Mouse (Mus musculus) mesoderm, embryonic 11.5 days (tissue): ENCODE results near the gene Usp12.

Source experiments
- DNase-seq: peaks from one replicate; pipeline ENCODE4 v3.0.0-alpha.2; 2012; ENCODE audit warnings: low read depth, low spot score

Usp12 gene

DNA sequence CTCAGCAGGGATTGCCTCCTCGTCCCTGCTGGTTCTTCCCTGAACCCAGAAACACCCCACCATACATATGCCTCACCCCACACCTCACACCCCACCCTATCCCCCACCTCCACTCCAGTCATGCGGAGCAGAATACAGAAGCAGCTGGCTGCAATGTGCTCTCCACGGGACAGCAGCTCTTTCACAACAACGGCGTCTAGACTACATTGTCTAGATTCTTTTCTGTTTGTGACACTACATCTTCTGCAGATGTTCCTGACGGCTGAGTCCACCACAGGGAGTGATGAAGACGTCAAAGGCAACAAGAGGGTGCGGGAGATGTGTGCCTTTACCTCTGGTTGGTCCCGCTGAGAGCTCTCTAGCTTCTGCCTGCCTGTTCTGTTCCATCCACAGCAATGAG is 3.2 kb upstream of the Usp12 start:
- DNase-seq, result no peak

DNA sequence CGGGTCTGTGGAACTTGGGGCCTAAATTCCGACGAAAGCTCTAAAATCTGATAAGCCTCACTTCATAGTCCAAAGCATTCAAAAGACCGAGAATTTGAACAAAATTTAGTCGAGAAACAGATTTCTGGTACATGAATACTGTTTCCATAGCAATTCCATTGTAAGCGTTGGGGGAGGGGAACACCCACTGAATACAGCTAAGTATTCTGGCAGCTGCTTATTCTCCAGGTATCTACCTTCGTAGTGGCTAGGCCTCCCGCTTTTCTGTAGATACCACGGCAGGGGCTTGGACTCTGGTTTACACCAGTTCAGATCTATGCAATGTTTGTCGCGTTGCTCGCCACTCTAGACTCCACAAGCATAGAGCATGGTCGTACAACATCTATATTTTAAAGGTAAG is 922 bp upstream of the Usp12 start:
- no peak for DNase-seq

DNA sequence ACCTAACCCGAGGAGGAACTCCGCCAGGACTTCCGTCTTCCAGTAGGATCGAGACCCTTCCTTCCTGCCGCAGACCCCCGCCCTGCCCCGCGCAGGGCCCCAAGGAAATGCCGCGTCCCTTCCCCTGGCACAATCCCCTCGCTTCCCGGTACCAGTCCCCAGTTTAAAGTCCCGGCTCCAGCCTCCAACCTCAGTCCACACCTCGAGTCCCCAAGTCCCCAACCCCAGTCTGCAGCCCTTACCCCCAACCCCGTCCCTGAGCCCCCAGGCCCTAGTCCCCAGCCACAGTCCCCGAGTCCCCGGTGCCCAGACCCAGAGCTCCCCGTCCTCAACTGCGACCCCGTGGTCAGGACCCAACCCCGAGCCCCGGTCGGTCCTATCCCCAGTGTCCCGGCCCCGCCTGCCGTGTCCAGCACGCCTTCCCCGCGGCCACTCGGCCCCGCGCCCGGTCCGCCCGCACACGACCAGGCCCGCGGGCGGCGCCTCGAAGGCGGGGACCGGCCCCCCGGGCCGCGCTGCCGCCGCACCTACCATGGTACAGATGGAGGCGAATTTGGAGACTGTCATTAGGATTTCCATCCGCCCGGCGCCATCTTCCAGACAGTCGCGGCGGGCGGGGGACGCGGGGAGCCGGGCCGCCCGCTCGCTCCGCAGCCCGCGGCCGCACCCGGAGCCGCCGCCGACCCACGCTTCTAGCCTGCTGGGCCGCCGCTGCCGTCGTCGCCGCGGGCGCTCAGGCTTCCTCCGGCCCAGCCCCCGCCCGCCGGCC is 538 bp downstream of the Usp12 start:
- DNase-seq, result peak; percentile 48

- no peak for DNase-seq
Measured at GRCm38 (mm10) chr5:146793630-146794083, 1.1 kb downstream of the Usp12 start.

- no peak for DNase-seq
Measured at GRCm38 (mm10) chr5:146792140-146792791, 2.5 kb downstream of the Usp12 start.

DNA sequence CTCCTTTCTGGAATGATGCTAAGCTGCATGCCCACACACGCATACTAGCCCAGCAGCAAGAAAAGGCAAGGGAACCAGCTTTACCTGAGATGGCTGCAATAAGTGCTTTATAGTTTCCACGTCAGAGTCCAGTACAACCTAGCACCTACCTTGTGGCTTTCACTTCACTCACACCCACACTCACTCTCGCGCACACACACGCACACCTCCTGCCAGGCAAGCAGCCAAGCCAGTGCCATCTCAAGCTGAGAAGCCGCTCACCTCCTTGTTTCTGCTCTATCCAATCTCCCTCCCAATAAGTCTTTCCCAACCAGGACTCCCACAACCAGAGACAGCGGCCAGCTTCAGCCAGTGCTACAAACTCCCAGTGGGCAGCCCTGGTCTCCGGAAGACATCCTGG is 3.9 kb downstream of the Usp12 start:
- no peak for DNase-seq

GRCm38 (mm10) chr5:146789413-146789812 is 5.4 kb downstream of the Usp12 start:
- DNase-seq, result no peak

DNA sequence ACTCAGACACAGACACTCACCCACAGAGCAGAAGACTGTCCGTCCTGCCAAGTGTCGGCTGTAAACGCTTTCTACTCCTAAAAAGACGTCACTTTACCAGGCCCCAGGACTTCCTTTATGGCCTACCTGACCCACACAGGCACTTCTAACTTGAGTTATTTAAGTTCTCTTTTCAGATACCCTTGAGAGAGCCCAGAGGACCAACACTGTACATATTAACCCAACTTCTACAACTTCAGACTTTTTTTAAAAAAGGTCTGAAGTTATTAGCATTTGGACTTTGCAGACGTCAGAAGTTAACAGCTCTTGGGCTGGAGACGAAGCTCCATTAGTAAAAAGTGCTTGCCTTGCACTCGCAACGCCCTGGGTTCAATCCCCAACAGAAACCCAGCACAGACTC is 8.7 kb downstream of the Usp12 start:
- no peak for DNase-seq

DNA sequence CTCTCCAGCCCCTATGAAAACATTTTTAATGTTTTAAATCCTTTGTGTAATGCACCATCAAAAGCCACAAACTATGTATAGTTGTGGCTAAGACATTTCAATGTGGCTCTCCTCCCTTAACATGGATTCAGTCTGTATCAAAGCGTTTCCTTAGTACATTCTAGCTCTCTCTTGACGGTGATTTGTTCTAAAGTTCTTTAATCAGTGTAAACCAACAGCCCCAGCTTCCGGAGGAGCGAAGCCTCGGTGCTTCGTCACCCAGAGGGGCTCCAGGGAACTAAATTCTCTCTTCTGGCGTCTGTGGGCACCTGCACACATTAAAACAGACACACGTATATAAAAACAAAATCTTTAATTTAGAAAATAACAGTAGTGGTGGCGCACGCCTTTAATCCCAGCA is 10.9 kb downstream of the Usp12 start:
- DNase-seq, result no peak

DNA sequence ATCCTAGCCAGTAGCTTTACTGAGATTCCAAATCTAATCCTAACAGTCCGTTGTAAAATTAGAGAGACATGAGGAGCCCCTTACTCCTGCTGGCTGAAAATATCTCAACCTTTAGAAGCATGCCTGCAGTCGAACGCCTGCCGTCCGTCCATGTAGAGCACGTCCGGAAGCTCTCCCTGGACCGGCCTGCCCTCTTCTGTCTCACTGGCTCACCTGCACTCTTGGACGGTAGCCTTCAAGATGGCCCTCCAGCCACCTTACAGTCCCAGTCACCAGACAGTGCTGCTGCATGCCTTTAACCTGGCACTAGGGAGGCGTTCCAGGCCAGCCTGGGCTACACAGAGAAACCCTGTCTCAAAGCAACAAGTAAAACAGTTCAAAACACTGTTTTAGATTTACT is 11.5 kb downstream of the Usp12 start:
- DNase-seq, result no peak

DNA sequence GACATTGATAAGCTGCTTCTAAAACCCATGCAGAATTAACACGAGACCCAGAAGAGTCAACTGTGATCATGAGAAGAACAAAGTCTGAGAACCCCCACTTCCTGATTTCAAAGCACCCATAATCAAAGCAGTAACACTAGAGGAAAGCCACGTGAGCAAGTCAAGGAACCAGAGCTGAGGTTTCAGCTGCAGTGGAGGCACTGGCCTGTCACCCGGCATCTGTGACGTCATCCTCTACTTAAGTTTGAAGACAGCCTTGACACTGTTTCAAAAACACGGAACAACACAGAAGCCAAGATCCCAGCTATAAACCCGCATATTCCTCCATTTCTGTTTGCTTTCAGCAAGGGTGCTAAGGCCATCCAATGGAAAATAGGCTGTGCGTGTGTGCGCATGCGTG is 13.1 kb downstream of the Usp12 start:
- DNase-seq, result no peak

DNA sequence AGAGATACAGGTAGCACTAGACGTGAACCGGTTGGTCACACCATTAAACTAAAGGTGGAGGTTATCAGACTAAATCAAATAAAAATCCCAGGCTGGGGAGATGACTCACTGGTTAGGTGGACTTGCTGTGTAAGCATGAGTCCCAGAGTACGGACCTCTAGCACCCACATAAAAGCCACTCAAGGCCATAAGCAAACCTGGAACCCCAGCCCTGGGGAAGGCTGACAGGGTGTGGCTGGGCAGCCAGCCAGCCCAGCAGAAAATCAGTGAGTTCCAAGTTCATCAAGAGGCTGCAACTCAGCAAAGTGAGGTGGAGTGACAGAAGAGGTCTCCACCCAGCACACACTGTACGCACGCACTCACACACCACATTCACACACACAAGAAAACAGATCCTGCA is 14.9 kb downstream of the Usp12 start:
- DNase-seq, result no peak

- no peak for DNase-seq
Measured at GRCm38 (mm10) chr5:146776988-146777639, 17.7 kb downstream of the Usp12 start.

DNA sequence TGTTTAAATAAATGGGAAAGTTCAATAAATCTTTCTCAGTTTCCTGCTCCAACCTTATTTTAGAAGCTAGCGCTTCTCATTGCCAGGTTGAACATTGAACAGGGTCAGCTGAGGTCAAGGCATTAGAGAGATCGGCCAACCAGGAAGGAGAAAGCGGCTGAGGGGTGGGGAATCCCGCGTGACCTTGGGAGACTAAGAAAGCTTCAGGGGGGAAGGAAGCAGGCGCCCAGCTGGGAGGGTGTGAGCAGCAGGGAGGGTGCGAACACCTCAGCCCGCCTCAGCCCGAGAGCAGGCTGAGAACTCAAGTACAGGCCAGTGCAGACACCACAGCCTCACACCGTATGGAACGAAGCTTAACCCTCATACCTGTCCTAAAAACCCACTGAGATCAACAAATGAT is 22.8 kb downstream of the Usp12 start:
- peak; percentile 23 for DNase-seq

DNA sequence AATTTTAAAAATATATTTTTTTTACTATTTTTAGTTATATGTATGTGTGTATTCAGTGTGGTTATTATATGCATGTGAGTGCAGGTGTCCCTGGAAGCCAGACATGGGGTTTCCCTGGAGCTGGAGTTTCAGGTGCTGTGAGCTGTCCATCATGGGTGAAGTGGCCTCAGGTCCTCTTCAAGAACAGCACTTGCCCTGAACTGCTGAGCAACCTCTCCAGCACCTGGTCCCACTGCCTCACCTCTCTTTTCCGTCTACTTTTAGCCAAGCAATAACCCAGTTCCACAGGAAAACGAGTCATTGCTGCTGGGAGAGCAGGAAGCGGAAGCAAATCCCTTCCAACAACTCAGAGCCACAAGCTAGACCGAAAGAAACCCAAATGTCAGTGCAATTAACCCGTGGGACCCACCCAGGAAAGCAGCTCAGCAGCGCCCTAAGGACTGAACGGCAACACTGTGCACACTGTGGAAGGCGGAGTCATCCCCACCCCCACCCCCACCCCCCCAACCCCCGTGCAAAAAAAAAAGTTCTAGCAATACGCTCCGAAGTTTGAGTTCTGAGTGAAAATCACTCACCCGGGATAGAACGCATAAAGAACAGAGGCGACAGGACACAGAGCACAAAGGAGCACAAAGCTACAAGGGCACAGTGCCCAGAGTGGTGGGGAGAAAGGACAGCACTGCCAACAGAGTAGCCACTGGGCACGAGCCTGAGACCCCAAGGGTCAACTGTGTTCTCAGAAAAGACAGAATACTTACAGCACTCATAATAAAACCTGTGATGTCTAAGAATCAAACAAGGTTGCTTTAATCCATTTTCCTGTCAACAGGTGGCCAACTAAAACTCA is 24.6 kb downstream of the Usp12 start:
- DNase-seq, result no peak

DNA sequence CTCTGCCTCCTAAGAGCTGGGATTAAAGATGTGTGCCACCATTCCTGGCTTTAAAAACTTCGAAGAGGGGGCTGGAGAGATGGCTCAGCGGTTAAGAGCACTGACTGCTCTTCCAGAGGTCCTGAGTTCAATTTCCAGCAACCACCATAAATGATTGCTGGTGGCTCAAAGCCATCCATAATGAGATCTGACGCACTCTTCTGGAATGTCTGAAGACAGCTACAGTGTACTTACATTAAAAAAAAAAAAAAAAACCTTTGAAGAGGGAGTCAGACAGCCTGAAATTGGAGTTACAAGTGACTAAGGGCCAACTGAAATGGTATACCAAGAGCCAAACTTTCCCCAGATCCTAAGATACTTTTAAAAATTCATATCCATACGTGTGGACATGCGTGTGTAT is 29.0 kb downstream of the Usp12 start:
- DNase-seq, result no peak

- DNase-seq, result no peak
Measured at GRCm38 (mm10) chr5:146759159-146759558, 35.6 kb downstream of the Usp12 start.

DNA sequence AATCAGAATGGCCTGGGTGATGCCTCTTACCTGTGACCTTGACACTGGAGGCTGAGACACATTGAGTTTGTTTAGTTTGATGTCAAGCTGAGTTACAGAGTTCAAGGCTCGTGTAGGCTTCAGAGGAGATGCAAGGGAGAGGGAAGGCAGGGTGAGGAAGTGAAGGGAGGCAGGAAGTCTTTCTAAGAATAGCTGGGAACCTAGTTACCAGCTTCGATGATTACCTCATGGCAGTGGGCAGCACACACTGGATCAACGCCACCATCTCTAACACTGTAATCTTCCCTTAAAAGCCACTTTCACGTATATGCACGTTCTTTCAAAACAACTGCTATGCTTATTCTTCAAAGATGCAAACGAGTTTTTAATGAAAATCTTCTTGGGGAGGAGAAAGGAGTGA is 36.9 kb downstream of the Usp12 start:
- no peak for DNase-seq

DNA sequence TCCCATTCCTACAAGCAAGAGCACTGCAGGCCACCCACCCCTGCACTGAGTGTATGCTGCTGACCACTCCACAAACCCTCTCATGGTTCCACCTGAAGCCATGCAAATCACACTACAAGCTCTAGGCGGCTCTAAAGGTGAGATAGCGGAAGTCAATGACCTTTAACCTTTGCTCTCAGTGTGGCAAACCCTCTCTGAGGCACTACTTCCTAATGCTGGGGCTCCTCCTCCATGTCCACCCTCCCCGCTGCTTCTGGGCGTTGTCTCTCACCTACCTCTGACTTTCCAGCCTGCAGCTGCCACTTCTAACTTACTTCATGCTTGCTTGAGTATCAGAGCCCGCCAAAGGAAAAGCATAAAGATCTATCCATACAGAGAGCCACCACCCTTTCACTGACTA is 37.5 kb downstream of the Usp12 start:
- no peak for DNase-seq

DNA sequence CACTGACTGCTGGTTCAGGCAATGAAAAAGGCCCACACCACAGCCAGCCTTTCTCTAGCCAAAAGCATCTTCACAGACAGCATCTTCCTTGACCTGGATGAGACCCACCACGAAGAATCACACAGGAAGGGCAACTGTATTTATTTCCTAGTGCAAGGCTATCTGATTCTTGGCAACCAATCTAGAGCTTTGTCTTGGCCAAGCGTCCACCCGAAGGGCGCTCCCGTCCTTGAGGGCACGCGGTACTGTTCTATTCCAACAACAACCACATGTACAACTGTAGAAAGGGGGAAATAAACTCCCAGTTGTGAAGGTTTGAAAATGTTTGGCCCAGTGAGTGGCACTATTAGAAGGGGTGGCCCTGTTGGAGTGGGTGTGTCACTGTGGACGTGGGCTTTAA is 41.6 kb downstream of the Usp12 start:
- no peak for DNase-seq

DNA sequence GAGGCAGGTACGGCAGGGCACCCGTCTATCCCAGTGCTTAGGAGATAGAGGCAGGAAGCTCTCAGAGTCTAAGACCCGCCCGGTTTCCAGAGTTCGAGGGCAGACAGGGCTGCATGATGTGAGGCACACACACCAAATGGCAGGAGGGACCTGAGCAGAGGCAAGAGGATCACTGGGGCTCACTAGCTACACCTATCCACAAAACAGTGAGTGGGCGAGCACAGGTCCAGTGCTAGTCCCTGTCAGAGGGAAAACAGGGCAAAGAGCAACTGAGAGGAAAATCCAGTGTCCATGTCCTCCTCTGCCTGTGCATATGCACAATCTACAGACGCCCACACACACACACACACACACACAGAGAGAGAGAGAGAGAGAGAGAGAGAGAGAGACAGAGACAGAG is 43.8 kb downstream of the Usp12 start:
- no peak for DNase-seq

GRCm38 (mm10) chr5:146750273-146750672 is 44.5 kb downstream of the Usp12 start:
- no peak for DNase-seq
